Mouse (Mus musculus): ENCODE data around the gene Tubal3. TPM values are rescaled to one million over a fixed set of nuclear protein-coding genes. Genes with fewer than 3 reads are reported as not detected.

The Tubal3 gene
- not detected for total RNA-seq (2021)
- long read RNA-seq, experiment 1, result 0 reads
- long read RNA-seq, experiment 2, result 0 reads

GRCm38 (mm10) chr13:3917571-3918311 is at the start of gene Tubal3, which contains the start of gene Net1:
Tubal3 (plus strand) TSS chr13:3918274.
Net1 (minus strand) TSS chr13:3918220.
- Histone ChIP-seq H3K4me3 (peak within 1 kb of the TSS; percentile 76), H3K27ac (no peak within 1 kb of the TSS)
- intact Hi-C loops (cut with DNase I), result no loop called here
- TF ChIP-seq CTCF (IDR thresholded peaks at IDR 0.05), result no peak
- peak; percentile 86 to 88 for DNase-seq (ENCODE audit: extremely low spot score in 1 of 2, low spot score in 2 of 2)

- Histone ChIP-seq H3K27ac (no peak overlapping the region), H3K4me3 (no peak overlapping the region)
- DNase-seq (ENCODE audit: extremely low spot score in 1 of 2, low spot score in 2 of 2), result no peak
- intact Hi-C loops (cut with DNase I), result loop anchor here (5.0 kb wide), 1 partner anchor 93 kb away; no protein-coding TSS in a partner anchor
- no peak for TF ChIP-seq CTCF (IDR thresholded peaks at IDR 0.05)
Measured at GRCm38 (mm10) chr13:3869901-3870300, 48.2 kb upstream of the Tubal3 start.

GRCm38 (mm10) chr13:3872832-3873231 is 45.2 kb upstream of the Tubal3 start:
- no peak for TF ChIP-seq CTCF (IDR thresholded peaks at IDR 0.05)
- Histone ChIP-seq H3K27ac (no peak overlapping the region), H3K4me3 (no peak overlapping the region)
- intact Hi-C loops (cut with DNase I), result no loop called here
- no peak for DNase-seq (ENCODE audit: extremely low spot score in 1 of 2, low spot score in 2 of 2)

- intact Hi-C loops (cut with DNase I), result no loop called here
- Histone ChIP-seq H3K4me3 (no peak overlapping the region), H3K27ac (no peak overlapping the region)
- no peak for TF ChIP-seq CTCF (IDR thresholded peaks at IDR 0.05)
- no peak for DNase-seq (ENCODE audit: extremely low spot score in 1 of 2, low spot score in 2 of 2)
Measured at GRCm38 (mm10) chr13:3876448-3876847, 41.6 kb upstream of the Tubal3 start.

GRCm38 (mm10) chr13:3877185-3877584 is 40.9 kb upstream of the Tubal3 start:
- H3K27ac ChIP-seq, result no peak overlapping the region
- H3K4me3 ChIP-seq, result no peak overlapping the region
- intact Hi-C loops (cut with DNase I), result no loop called here
- DNase-seq (ENCODE audit: extremely low spot score in 1 of 2, low spot score in 2 of 2), result no peak
- TF ChIP-seq CTCF (IDR thresholded peaks at IDR 0.05), result no peak

- Histone ChIP-seq H3K4me3 (no peak overlapping the region), H3K27ac (no peak overlapping the region)
- TF ChIP-seq CTCF (IDR thresholded peaks at IDR 0.05), result no peak
- no peak for DNase-seq (ENCODE audit: extremely low spot score in 1 of 2, low spot score in 2 of 2)
- intact Hi-C loops (cut with DNase I), result no loop called here
Measured at GRCm38 (mm10) chr13:3877679-3878220, 40.3 kb upstream of the Tubal3 start.

- TF ChIP-seq CTCF (IDR thresholded peaks at IDR 0.05), result no peak
- intact Hi-C loops (cut with DNase I), result no loop called here
- Histone ChIP-seq H3K27ac (no peak overlapping the region), H3K4me3 (no peak overlapping the region)
- DNase-seq (ENCODE audit: extremely low spot score in 1 of 2, low spot score in 2 of 2), result no peak
Measured at GRCm38 (mm10) chr13:3886663-3887062, 31.4 kb upstream of the Tubal3 start.

- no peak overlapping the region for H3K4me3 ChIP-seq
- DNase-seq (ENCODE audit: extremely low spot score in 1 of 2, low spot score in 2 of 2), result no peak
- H3K27ac ChIP-seq, result no peak overlapping the region
- intact Hi-C loops (cut with DNase I), result no loop called here
- TF ChIP-seq CTCF (IDR thresholded peaks at IDR 0.05), result no peak
Measured at GRCm38 (mm10) chr13:3889111-3889510, 29.0 kb upstream of the Tubal3 start.

GRCm38 (mm10) chr13:3890061-3890460 is 28.0 kb upstream of the Tubal3 start:
- no peak for DNase-seq (ENCODE audit: extremely low spot score in 1 of 2, low spot score in 2 of 2)
- Histone ChIP-seq H3K27ac (no peak overlapping the region; the same call in 1 of the 2 replicates), H3K4me3 (no peak overlapping the region)
- TF ChIP-seq CTCF (IDR thresholded peaks at IDR 0.05), result no peak
- intact Hi-C loops (cut with DNase I), result no loop called here

- intact Hi-C loops (cut with DNase I), result loop anchor here (2.0 kb wide), 1 partner anchor 117 kb away; no protein-coding TSS in a partner anchor
- no peak for TF ChIP-seq CTCF (IDR thresholded peaks at IDR 0.05)
- peak overlapping the region; percentile 49 for H3K4me3 ChIP-seq
- H3K27ac ChIP-seq, result peak overlapping the region; percentile 34; the same call in 1 of the 2 replicates
- no peak for DNase-seq (ENCODE audit: extremely low spot score in 1 of 2, low spot score in 2 of 2)
Measured at GRCm38 (mm10) chr13:3891479-3892087, 26.5 kb upstream of the Tubal3 start.

- intact Hi-C loops (cut with DNase I), result loop anchor here (2.0 kb wide), 1 partner anchor 118 kb away; no protein-coding TSS in a partner anchor
- Histone ChIP-seq H3K27ac (peak overlapping the region; percentile 30; the same call in 1 of the 2 replicates), H3K4me3 (peak overlapping the region; percentile 49)
- no peak for DNase-seq (ENCODE audit: extremely low spot score in 1 of 2, low spot score in 2 of 2)
- TF ChIP-seq CTCF (IDR thresholded peaks at IDR 0.05), result no peak
Measured at GRCm38 (mm10) chr13:3892601-3893000, 25.5 kb upstream of the Tubal3 start.
